Mouse (Mus musculus) testis, postnatal 14 days (tissue): ENCODE data around the gene Cd6.

Source experiments
- DNase-seq: peaks from one replicate; pipeline ENCODE4 v3.0.0; 2021; ENCODE audit warnings: low spot score

Cd6 gene

DNA sequence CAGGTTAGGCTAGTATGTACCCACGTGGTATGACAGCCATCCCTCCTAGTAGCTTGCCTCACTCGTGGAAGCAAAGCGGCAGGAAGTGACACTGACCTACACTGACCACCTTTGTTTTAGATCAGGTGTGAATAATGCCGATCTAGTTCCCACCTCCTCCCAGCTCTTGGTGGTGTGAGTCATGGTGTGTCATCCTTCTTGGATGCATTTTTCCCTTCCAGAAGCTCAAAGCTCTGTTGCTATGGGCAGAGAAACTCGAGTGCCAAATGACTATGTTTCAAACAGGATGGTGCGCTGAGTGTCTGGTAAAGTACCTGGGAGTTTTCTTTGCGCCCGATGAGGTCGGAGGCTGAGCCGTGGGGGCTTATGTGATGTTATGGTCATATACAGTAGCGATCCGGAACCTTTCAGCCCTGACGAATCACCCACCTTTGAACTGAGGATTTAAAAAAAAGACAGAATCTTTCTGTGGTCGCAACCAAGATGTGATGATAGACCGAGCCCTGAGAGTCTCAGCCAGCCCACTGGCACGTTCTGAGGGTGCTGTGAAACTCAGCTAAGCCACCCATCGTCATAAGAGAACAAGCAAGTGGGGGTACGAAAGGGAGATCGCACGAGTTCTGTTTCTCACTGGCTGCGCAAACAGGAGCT, 66.4 kb downstream of the Cd6 start:
- DNase-seq = no peak

DNA sequence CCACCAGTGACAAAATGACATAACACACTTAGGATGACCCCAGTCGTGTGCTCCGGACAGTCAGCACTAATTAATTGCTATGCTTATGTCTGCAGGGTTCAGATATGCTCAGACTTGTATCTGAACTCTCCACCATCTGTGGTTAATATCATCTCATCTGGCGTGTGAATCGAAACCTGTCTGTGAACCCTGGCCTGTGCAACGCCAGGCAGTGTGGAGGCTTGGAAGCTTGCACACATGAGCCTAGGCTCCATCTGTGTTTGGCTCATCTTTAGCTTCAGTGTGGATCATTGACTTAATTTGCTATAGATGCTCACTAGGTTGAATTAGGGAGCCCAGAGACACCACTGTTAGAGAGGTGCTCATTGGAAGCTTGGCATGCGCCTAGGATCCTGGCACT, 67.4 kb downstream of the Cd6 start:
- no peak for DNase-seq

DNA sequence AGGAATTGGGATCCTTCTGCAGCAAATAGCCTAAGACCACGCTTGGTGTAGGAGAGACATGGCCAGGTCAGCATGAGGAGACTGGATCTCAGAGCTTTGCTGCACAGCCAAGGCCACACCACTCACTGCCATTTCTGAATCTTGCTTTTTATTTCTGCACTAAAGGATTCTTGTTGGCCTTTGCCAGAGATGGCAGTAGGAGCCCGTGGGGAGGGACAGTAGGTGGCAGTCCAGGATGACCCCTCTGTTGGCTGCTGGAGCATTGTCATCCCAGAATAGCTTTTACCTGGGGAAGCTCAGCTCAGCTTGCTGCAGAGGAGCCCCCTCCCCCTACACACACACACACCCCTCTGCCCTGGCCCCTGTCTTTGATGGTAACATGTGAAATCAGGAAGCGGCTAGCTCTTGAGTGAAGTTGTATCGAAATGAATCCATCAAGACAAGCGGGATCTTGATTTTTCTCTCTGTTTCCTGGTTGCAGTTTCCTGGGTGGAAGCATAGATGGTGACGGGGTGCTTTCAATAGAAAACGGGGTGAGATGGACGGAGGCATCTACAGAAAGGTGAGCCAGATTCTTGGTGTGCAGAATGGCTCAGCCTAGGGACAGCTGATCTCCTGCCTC, 68.0 kb downstream of the Cd6 start:
- no peak for DNase-seq

DNA sequence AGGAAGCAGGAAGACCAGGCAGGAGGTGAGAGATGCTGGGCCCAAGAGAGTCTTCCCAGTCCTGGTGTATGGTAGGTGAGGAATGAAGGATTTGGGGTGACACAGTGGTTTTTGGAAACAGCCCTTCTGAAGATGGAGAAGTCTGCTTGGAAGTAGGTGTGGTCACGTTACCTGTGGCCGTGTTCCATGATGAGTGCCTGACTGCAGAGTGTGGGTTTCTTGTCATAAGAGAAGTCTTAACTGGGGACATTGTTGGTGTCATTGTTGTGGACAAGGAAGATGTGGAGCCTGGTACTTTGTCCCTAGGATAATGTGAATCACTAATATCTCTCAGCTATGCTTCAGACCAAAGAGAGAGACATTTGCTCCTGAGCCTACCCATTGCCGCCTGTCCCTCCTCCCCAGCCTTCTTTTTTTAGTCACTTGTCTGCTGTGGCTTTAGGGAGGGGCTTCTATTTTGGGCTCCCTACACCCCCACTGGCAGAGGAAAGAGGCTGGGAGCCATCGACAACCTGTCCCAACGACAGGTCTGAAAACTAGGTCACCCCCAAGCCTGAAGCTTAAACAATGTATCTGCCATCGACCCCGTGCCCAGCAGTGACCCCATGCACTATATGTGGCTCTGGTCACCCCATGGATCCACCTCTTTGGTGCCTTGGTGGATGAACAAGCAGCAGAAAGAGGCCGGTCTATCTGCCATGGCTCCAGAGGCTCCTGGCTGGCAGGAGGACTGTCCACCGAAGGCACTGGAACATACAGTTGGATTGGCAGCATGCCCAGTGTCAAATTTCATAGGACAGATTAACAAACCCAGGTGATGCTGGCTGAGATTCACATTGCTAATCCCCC, 69.7 kb downstream of the Cd6 start:
- DNase-seq = no peak

DNA sequence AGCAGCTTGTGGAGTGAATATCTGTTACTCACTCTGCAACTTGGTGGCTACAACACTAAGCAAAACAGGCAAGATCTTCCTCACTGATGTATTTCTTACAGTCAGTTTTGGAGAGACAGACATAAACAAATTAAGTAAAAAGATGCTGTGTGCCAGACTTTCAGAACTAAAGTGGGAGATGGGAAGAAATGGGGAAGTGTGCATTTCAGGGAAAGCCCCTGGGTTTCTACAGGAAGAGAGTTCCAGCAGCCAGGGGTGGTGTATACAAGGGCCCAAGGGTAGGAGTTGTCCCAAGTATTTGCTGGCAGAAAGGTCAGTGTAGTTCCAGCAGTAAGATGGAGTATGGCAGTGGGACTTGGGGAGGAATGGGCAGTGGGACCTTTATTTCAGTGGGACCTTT, 70.3 kb downstream of the Cd6 start:
- no peak for DNase-seq

DNA sequence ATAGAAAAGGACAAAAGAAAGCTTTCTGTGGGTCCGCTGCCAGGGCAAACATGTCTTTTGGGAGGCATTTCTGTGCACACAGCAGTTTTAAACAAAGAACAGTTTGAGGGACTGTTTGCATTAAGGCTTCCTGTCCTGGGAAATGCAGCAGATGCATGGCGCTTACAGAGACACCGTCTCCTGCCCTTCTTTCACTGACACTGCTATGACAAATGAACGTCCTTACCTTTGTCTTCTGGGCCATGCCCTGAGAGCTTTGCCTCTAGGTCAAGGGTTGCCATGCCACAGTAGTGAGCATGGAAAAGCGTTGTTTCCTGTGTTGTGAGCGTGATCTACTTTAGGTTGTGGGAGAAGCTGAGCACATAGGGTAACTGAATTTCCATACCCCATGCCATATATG, 71.2 kb downstream of the Cd6 start:
- DNase-seq = no peak

DNA sequence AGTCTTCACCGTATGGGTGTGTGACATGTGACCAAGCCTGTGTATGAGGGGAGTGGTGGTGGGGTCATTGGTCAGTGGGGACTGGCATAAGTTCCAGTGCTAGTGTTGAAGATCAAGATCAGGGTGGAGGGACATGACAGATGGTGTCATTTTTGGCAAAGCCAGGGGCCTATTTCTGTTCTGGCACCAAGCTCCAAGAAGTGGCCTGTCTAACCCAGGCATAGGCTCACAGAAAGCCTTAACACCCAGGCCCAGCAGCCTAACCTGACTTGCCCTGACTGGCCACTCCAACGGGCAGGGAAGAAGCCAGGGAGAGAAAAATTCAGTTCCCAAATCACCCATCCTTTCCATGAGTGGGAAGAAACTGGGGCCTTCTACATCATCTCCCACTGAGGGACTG, 72.3 kb downstream of the Cd6 start:
- DNase-seq = no peak

DNA sequence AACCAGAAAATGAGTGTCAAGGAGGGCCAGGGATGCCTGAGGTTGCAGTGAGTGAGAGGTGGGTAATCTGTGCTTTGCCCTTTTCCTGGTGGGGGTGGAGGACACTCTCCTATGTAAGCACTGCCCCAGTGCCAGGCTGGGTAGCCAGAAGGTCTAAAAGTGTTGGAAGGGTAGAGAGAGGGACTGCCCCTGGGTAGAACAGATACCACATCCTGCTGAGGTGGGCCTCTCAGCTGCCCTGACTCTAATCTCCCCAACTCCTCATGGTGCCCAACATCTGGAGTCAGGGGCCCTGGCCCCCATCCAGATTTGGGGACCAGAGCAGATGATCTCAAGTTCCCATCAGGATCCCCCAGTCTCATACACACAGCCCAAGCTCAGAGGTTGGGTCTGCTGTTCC, 72.7 kb downstream of the Cd6 start:
- DNase-seq = no peak

DNA sequence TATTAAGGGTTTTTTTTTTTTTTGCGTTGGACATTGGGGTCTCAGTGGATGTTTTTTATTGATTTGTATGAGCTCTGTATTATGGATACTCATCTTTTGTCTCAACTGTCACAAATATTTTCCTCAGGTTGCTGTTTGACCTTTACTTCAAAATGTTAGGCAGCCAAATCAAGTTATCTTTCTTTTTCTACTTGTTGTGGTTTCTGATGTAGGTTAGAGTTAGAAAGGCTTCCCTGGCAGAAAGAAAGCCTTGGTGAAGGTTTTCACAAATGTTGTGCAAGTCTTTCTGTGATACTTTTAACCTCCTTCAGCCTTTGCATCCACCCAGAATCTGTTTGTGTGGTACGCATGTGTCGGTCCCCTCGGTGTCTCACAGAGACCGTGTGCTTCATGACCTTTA, 77.2 kb downstream of the Cd6 start:
- no peak for DNase-seq

DNA sequence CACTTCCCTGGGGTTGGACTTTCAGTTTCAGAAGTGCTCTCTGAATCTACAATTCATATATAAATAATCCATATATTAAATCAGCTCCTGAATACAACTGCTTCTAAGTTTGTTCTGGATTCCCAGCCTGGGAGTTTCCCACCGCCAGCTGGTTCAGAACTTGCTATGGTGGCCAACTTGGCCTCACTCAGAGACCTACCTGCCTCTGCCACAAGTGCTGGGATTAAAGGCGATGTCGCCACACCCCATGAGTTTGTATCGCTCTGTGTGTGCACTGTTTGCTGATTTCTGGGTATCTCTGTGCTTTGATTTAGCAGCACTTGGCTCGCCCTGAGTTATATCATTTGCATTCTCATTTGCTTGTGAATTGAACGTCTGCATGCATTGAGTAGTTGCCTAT, 77.8 kb downstream of the Cd6 start:
- DNase-seq = no peak

DNA sequence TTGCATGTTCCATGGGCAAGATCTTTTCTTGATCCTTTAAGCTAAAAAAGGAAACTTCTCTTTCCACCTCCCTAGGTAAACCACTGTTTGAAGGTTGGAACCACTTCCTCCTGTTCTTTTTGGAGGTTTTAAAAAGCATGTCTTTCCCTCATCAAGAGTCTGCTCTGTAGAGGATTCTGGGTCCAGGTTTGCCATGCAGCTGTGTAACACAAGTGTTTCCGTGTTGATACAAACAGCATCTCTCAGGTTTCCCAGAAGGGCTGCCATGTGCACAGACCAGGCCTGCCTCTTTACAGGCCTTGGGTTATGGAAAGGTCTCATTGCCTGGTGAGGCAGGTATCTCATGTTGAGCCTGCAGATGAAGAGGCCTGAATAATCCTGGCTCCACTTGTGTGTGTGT, 78.3 kb downstream of the Cd6 start:
- no peak for DNase-seq

DNA sequence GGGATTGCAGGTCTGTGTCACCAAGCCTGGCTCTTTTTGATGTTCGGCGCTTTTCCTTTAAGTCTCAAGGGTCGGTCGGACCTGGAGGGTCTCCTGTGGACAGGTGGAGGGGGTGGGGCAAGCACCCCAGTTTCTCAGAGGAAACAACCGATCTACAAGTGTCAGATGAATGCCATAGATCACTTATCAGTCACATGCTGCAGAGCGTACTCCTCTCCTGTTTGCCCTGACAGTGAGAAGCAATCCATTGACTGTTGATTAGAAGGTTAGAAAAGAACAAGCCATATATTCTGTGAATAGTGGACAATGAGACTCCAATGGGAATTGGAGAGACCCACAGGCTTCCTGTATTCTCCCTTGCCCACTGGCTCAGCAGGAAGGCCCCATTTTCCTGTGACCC, 79.7 kb downstream of the Cd6 start:
- DNase-seq = no peak

DNA sequence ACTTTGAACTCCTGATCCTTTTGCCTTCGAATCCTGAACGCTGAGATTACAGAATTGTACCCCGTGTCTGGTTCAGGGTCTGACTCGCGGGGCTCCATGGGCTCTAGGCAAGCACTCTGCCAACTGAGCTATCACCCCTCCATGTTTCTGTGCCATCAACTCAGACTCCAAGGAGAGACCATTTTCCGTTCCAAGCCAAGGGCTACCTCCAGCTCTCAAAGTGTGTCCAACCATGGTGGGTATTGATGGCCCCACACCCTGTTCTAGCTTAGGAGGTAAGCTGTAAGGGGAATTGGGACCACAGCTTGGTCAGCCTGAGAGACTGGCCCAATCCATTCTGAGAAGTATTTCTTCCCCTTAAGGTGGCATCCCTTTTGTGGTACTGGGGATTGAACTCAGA, 80.6 kb downstream of the Cd6 start:
- DNase-seq = no peak

DNA sequence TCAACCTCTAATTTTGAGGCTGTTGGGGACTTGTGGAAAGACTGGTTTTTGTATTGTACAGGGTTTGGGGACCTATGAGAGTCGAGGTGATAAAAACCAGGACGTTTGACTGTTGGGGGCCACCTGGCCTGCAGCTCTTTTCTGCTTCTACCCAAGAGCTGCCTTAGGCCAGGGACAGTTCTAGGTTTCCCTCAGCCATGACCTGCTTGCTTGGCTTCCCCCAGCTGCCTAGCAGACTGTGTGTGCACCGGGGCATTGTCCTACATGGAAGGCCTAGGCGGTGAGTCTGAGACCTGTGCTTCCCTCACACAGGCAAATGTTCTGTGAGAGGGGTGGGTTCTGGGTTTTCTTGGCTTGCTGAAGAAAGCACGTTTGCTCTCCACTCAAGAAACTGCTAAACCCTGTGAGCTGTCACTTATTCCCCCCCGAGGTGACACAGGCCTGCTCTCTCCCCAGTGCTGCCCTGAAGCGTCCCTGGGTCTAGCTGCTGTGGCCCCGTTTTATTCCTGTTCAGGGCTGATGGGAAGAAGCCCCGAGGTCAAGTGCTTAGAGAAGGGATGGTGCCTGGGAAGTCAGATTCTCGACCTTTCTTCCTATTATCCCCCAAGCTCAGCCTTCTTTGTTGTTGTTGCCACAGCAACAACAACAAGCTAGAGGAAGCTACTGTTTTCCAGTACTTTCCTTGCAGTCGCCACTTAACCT, 81.3 kb downstream of the Cd6 start:
- DNase-seq = no peak

DNA sequence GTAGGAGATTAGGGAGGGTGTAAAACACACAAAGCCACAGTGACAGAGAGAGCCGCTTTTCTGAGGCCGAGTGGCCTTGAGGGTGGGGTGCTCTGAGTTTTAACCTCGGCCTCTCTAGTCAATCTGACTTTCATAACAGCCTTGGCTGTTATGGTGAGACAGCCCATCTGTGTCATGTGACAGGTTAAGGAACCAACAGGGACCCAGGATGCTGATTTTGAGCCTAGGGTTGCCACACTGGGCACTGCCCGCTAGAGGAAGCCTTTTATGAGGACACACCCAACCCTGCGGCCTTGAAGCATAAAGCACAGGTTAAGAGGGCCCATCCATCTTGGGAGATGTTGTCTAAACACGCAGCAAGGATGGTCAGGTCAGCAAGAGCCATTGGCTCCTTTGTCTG, 82.1 kb downstream of the Cd6 start:
- no peak for DNase-seq

DNA sequence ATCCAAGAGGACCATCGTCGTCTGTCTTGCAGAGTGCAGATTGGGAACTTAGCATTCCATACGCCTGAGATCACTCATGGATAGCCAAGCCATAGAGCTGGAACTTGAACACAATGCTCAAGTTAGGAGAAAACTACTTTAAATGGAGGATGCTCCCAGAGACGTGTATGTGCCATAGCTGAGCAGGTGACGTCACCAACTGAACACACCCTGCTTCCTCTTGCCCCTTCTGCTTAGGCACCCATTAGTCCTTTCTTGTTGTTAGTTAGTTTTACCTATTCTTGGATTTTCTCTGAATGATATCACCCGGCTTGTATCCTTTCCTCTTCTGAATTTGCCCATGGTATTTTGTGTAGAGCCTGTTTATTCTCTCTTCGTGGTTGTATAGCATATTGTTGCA, 82.7 kb downstream of the Cd6 start:
- DNase-seq = no peak

DNA sequence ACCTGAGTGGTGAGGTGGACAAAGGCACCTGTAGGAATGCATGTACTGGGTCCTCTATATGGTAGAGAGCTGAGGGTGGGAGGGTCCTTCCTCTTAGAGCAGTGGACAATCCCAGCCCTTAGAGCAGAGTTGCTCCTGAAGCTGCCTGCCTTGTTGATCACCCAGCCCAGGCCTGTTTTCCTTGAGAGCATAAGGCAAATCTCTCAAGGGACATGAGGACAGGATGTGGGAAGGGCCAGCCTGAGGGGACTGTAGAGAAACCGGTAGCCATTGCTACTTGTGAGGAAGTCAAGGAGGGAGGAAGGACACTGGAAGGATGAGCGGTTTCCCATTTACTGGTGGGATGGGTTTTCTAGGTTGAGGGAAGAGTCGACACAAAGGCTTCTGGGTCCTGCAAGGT, 87.3 kb downstream of the Cd6 start:
- no peak for DNase-seq

DNA sequence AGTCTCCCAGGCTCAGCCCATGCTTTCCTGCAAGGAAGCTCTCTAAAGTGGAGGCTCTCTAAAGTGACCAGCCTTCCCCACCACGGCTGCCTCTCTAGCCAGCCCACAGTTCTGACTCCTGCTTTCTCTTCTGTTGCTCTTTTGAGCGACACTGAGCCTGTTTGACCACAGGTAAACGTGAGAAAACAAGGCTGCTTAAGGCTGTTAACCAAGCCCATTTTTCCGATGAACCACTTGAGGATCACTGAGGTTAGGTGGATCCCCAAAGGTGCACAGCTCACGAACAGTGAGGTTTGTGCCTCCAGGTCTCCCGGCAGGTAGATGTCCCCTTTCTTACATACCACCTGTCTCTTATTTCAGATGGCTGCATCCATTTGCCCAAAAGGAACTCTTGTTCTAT, 87.7 kb downstream of the Cd6 start:
- DNase-seq = no peak

DNA sequence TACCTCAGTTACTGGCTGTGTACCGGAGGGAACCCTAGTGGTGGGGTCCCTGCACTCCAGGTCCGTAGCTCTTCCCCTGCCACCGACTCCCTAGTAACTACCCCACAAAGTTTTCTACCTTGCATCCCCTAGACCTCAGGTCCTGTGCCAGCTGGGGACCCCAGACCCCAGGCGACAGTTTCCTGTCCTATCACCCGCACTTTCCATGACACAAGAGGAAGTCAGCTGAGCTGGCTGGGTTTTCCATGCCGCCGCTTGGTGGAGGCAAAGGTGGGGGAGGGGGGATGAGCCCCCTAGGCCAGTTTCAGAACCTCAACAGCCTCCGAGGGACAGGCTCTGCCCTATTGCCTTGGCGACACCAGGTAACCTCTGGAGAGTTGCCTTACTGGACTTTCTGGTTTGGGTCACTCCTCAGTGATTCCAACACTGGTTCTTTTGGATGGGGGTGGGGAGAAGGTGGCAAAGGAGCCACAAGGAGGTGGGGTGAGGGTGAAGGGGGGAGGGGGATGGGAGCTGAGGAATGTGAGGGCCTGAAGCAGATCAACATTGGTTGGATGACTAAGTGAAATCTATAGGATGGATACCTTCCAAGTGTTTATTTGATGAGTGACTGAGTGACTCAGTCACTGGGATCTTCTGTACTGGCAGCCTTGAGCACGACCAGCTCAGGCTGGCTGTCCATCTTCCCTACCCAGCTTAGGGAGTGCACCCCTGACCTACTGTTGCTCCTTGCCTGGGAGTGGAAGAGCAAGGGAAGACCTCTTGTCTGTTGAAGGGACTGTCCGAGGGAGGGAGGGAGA, 89.0 kb downstream of the Cd6 start:
- DNase-seq = no peak

DNA sequence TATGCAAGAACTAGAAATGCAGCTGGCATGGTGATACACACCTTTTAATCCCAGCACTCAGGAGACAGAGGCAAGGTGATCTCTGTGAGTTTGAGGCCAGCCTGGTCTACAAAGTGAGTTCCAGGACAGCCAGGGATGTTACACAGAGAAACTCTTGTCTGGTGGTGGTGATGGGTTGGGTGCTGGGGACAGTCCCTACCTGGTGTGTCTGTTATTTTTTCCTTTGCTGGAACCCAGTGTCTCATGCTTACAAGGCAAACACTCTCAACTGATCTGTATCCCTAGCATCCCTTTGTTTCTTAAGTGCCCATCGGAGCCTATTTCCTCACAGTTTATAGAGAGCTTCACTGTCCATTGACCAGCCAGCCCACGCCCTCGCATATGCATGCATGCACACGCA, 89.9 kb downstream of the Cd6 start:
- no peak for DNase-seq
